Mouse (Mus musculus): ENCODE measurements around the gene Sbds.

The Sbds gene

DNA sequence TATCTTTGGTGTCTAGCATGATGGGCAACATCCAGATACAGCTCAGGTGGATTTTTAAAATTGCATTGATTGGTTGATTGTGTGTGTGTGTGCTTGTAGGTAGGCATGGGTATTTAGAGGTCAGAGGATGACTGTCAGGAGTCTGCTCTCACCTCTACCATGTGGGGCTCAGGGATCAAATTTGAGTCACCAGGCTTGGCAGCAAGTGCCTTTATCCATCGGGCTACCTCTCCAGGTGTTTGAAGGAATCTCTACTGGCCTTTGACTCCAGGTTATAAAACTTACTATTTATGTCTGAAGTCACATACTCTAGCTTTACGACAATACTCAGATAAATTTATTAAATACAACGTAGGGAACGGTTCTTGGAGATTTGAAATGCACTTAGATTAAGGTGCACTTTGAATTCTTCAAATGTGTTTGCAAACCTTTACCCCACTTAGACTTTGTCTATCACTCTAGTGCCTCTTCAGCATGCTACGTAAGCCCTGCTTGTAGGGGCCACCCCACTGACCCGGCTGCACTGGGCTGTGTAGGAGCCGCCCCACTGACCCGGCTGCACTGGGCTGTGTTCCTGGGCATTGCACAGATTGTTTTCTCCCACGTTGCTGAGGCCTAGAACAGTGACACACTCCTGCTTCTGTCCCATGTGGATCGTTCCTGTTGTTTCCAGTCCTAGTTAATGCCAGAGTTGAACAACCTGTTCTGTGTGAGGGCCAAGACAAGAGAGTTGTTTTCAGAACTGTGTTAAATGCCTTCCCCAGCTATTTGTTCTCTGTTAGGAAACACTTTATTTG, 54.9 kb downstream of the Sbds start:
- DNase-seq (ENCODE audit: low spot score in 2 of 2), result no peak

DNA sequence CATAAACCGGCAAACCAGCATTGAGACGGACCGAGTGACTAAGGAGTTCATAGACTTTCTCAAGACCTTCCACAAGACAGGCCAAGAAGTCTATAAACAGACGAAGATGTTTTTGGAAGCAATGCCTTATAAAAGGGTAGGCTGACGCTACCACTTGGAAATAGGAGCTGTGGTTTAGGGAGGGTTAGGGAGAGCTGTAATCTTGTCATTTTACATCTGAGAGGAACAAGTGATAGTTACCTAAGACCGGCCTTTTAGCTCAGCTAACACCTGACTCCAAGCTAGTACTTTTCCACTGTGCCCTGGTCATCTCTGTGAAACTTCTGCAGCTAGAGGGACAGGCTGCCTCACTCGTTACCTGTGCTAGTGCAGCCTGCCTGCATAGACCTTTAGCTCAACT, 57.3 kb downstream of the Sbds start:
- no peak for DNase-seq (ENCODE audit: low spot score in 2 of 2)

DNA sequence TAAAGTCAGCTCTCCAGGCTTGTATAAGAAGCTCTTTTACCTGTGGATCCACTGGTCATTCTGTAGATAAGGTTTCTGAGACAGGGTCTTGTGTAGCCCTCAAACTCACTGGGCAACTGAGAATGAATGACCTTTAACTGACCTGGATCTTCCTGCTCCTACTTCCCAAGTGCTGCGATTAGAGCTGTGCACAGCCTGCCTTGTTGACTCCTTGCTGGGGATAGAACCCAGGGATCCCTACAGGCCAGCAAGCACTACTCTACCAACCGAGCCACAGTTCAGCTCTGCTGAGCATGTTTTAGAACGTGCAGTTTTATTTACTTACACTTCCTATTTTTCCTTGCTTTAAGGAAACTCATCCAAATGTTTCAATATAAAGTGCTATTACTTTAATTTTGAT, 57.9 kb downstream of the Sbds start:
- no peak for DNase-seq (ENCODE audit: low spot score in 2 of 2)

DNA sequence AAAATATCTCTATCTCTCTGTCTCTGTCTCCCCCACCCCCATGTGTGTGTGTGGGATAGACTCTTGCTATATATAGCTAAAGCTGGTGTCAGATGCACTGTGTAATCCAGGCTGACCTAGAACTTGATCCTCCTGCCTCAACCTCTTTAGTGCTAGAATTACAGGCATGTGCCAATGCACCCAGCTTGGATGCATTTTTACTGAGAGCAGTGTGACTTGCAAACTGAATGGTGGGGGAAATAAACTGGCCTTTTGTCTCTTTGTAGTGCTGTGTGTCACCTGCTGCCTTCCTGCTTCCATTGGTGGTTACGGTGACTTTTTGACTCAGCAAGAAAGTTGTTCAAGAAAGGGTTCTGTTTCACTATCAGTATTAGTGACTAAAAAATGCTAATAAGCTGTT, 59.0 kb downstream of the Sbds start:
- DNase-seq (ENCODE audit: low spot score in 2 of 2), result no peak
